Mouse (Mus musculus) E14TG2a.4 (cell line): Measurements from ENCODE around the gene Dock2.
A peak's percentile ranks its signal among the peaks of the same experiment; 100 is the strongest.

ENCODE experiments used
- H3K27me3 ChIP-seq: 2 replicates; pipeline ENCODE4 v1.6.1; 2014; ENCODE audit warnings: low read length, control low read depth; ENCODE audit not compliant: insufficient read depth
- H3K36me3 ChIP-seq: 2 replicates; pipeline ENCODE4 v1.6.1; 2014; ENCODE audit warnings: low read length, control low read depth; ENCODE audit not compliant: insufficient read depth
- H3K4me1 ChIP-seq: replicated peaks from 2 replicates; pipeline ENCODE4 v1.6.1; 2014; ENCODE audit warnings: low read depth, low read length, control low read depth
- H3K4me3 ChIP-seq: replicated peaks from 2 replicates; pipeline ENCODE4 v1.5.1; 2014; ENCODE audit warnings: mild to moderate bottlenecking, low read length
- H3K9me3 ChIP-seq: 2 replicates; pipeline ENCODE4 v1.6.1; 2014; ENCODE audit warnings: low read length, control low read depth
- CTCF ChIP-seq: conservative IDR thresholded peaks from 2 replicates; pipeline ENCODE4 v1.5.1; 2014; ENCODE audit warnings: low read length
- NANOG ChIP-seq: IDR thresholded peaks from 2 replicates; pipeline ENCODE4 v1.6.1; 2014; ENCODE audit warnings: borderline replicate concordance, low read length, mixed read lengths
- POU5F1 ChIP-seq: IDR thresholded peaks from 2 replicates; pipeline ENCODE4 v1.6.1; 2014; ENCODE audit warnings: low read length, borderline replicate concordance

Dock2 gene

GRCm38 (mm10) chr11:34312208-34312607, 471.5 kb downstream of the Dock2 start:
- Histone ChIP-seq H3K4me3 (no peak overlapping the region), H3K27me3 (no peaks in the 10 kb centered on the region), H3K4me1 (peaks cover 49% of the 10 kb centered on the region), H3K9me3 (no peaks in the 10 kb centered on the region), H3K36me3 (no peaks in the 10 kb centered on the region)
- TF ChIP-seq CTCF (no peak), NANOG (no peak), POU5F1 (no peak)

DNA sequence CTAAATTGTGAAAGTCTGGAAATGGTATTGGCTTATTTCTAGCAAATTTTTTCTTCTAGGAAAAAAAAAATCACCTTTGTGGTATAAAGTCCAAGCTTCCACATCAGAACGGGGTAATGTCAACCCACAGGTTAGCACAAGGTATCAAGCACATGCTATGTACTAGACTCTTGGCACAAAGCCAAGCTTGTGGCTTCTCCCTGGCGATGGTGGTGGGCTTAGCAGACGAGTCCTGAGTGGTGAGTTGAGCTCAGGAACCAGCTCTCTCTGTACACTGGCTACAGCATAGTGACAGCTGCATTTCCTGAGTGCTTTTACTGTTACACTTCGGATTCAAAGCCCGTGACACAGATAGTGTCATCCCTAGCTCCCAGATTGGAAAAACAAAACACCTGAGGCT, 472.0 kb downstream of the Dock2 start:
- Histone ChIP-seq H3K4me1 (peaks cover 44% of the 10 kb centered on the region), H3K36me3 (no peaks in the 10 kb centered on the region), H3K9me3 (no peaks in the 10 kb centered on the region), H3K27me3 (no peaks in the 10 kb centered on the region), H3K4me3 (no peak overlapping the region)
- TF ChIP-seq NANOG (no peak), POU5F1 (no peak), CTCF (no peak)

DNA sequence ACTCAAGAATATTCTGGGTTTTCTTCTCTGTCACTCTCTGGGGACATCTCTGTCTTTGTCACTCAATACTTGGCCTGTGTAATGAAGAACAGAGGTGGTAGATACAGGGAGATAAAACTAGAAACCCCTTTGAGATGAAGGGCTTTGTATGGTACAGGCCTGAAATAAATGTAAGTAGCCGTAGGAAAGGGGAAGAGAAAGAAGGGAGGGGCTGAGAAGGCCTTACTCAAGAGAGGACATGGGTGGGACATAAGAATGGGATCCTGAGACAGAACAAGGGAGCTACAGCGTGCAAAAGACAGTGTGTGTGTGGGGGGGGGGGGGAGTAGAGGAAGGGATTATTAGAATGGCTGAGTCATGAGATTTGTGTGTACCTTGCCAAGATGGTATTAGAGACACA, 474.3 kb downstream of the Dock2 start:
- Histone ChIP-seq H3K27me3 (no peaks in the 10 kb centered on the region), H3K4me1 (peaks cover 27% of the 10 kb centered on the region), H3K4me3 (no peak overlapping the region), H3K36me3 (no peaks in the 10 kb centered on the region), H3K9me3 (no peaks in the 10 kb centered on the region)
- no peak for TF ChIP-seq CTCF
- no peak for TF ChIP-seq POU5F1
- no peak for TF ChIP-seq NANOG

- no peaks in the 10 kb centered on the region for H3K36me3 ChIP-seq
- no peaks in the 10 kb centered on the region for H3K9me3 ChIP-seq
- H3K4me1 ChIP-seq: peaks cover 20% of the 10 kb centered on the region
- no peak overlapping the region for H3K4me3 ChIP-seq
- TF ChIP-seq CTCF (no peak), POU5F1 (no peak), NANOG (no peak)
- no peaks in the 10 kb centered on the region for H3K27me3 ChIP-seq
Observed at GRCm38 (mm10) chr11:34308731-34309130, 475.0 kb downstream of the Dock2 start.

DNA sequence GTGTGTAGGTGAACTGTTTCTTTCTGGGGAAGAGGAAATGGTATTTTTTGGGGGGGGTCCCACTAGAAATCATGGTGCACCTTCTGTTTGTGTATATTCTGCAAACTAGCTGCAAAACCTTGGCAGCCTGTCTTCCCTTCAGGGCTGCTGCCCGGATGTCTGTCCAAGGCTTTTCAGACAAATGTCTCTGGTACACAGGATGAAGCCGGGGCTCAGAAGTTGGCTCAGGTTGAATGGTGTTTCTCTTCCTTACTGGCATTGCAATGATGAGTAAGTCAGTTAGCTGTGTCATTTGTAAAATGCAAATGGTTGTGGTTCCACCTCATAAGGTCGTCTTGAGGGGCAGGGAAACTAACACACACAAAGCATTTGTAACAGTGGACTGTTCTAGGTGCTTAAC, 477.5 kb downstream of the Dock2 start:
- TF ChIP-seq POU5F1: no peak
- TF ChIP-seq CTCF: no peak
- no peak for TF ChIP-seq NANOG
- H3K27me3 ChIP-seq: no peaks in the 10 kb centered on the region
- H3K4me1 ChIP-seq: peaks cover 16% of the 10 kb centered on the region
- H3K36me3 ChIP-seq: no peaks in the 10 kb centered on the region
- no peaks in the 10 kb centered on the region for H3K9me3 ChIP-seq
- H3K4me3 ChIP-seq: no peak overlapping the region

GRCm38 (mm10) chr11:34300064-34300463, 483.6 kb downstream of the Dock2 start:
- Histone ChIP-seq H3K36me3 (no peaks in the 10 kb centered on the region), H3K27me3 (no peaks in the 10 kb centered on the region), H3K4me3 (no peak overlapping the region), H3K9me3 (no peaks in the 10 kb centered on the region), H3K4me1 (peaks cover 36% of the 10 kb centered on the region)
- no peak for TF ChIP-seq NANOG
- no peak for TF ChIP-seq CTCF
- TF ChIP-seq POU5F1: no peak

DNA sequence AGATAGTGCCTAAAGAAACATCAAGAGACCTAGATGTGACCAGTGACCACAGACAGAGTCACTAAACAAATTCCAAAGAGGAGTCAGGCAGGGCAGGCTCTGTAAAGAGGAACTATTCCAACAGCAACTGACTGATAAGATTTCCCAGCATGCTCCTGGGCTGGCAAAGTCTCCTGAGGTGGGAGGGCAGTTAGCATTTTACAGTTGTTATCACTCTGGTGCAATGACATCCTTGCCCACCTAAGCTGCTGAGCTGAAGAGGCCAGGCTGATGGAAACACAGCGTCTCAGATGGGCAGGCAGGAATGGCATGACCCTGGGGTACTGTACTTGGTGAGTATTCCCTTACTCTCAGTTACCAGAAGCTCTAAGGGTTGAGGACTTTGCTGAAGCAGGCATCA, 484.1 kb downstream of the Dock2 start:
- Histone ChIP-seq H3K4me1 (peaks cover 36% of the 10 kb centered on the region), H3K4me3 (no peak overlapping the region), H3K9me3 (no peaks in the 10 kb centered on the region), H3K36me3 (no peaks in the 10 kb centered on the region), H3K27me3 (0 out of 2 replicates have a peak, but pooled peaks cover 3% of the 10 kb centered on the region)
- no peak for TF ChIP-seq NANOG
- no peak for TF ChIP-seq POU5F1
- no peak for TF ChIP-seq CTCF

DNA sequence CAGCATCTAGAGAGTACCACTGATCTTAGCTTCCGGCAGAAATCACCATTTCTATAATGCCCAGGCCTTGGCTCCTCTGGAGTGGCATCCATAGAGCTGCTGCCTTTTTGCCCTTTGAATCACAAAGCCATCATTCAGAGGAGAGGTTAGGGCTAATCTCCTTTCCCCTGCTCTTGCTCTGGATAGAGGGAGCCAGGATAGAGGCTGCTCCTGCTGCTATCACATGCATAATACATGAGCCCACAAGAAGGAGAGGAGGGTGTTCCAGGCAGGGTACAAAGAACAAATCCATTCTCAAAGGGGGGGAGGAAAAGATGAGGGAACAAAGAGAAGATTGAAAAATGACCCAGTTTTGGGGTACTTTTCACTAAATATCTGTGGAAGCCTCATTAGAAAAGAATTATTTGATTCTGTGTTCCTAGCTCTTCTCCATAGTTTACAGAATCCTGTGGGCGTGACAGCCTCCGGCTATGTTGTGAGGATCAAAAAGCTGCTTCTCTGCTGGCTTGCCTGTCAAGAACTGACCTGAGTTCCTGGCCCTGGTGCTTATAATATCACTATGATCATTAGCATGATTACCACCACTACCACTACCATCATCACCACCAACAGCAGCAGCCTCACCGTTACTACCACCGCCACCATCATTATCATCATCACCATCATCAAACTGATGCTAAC, 485.9 kb downstream of the Dock2 start:
- TF ChIP-seq CTCF: no peak
- peak; percentile 72; the same call in 1 of the 2 replicates for TF ChIP-seq NANOG
- peak; percentile 98 for TF ChIP-seq POU5F1
- 0 out of 2 replicates have a peak, but pooled peaks cover 5% of the 10 kb centered on the region for H3K27me3 ChIP-seq
- H3K4me1 ChIP-seq: peaks cover 28% of the 10 kb centered on the region
- H3K4me3 ChIP-seq: no peak overlapping the region
- H3K9me3 ChIP-seq: no peaks in the 10 kb centered on the region
- H3K36me3 ChIP-seq: no peaks in the 10 kb centered on the region

DNA sequence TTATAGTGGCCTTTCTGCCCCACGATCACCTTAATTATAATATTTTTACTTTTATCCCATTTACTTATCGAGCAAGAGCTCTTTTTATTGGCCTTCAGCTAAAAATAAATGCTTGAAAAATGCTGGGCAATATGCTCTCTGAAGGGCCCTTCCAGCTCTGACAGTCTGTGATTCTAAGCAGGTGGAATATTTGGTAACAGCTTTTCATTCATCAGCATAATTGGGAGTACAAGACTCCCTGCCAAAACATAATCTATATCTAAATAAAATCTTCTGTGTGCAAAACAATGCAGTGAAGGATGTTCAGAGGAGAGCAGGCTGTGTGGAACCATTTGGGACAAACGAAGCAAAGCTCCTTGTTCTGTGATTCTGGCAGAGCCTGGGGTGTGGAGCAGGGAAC, 492.4 kb downstream of the Dock2 start:
- 0 out of 2 replicates have a peak, but pooled peaks cover 5% of the 10 kb centered on the region for H3K27me3 ChIP-seq
- H3K36me3 ChIP-seq: no peaks in the 10 kb centered on the region
- TF ChIP-seq NANOG (no peak), CTCF (no peak), POU5F1 (no peak)
- H3K4me3 ChIP-seq: no peak overlapping the region
- peaks cover 4% of the 10 kb centered on the region; the same call in 1 of the 2 replicates for H3K4me1 ChIP-seq
- H3K9me3 ChIP-seq: no peaks in the 10 kb centered on the region
